ENCODE assay signal across 30 mouse cellular contexts in the genomic region with DNA sequence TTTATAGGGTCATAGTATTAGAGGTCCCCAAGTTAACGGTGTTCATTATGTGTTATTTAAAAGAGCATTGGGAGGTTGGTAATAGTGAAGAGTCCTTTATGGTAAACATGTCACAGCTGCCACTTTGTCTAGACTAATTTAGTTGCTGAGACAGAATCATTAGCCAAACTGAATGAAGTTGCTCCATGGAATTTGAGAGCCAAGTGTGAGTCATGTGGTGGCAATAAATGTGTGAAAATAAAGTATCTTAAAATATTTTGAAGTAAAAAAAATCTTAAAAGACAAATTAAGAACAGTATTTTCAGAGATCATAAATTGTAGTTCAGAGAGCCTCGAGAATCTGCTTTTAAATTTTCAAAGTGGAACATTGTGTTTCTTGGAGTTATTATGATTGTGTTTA. TPM values are rescaled to one million over a fixed set of nuclear protein-coding genes. Genes with fewer than 3 reads are reported as not detected.
A peak's percentile ranks its signal among the peaks of the same experiment; 100 is the strongest.
DNase-seq lines count a peak whose midpoint lies in the region; ATAC-seq and TF ChIP-seq lines count a peak whose summit lies in the region.
"Had no signal": no experiment of that assay in that cellular context is flagged by ENCODE, and none has a peak within 500 bp of the region (broad histone marks: within the 10 kb centered on the region; RNA-seq: fewer than 3 reads in every experiment).

No protein-coding gene starts in this region.

- H3K27me3 ChIP-seq in hindbrain, embryonic 14.5 days (ENCODE audit: control insufficient read depth, insufficient read depth, low read length), result no peaks in the 10 kb centered on the region
- peaks cover 11% of the 10 kb centered on the region for H3K27me3 ChIP-seq in hindbrain, embryonic 10.5 days (ENCODE audit: insufficient read depth, poor library complexity, severe bottlenecking)
- H3K27me3 ChIP-seq in midbrain, embryonic 10.5 days (ENCODE audit: low read depth, poor library complexity, severe bottlenecking), result peaks cover 12% of the 10 kb centered on the region
- no peaks in the 10 kb centered on the region for H3K27me3 ChIP-seq in midbrain, postnatal 0 days (ENCODE audit: insufficient read depth, low read length)
- H3K27me3 ChIP-seq: CH12.LX had no signal

- no peaks in the 10 kb centered on the region for H3K9me3 ChIP-seq in hindbrain, embryonic 14.5 days (ENCODE audit: control insufficient read depth, low read length)
- no peaks in the 10 kb centered on the region for H3K9me3 ChIP-seq in hindbrain, embryonic 10.5 days
- H3K9me3 ChIP-seq in midbrain, embryonic 10.5 days (replicated peaks), result no peaks in the 10 kb centered on the region
- H3K9me3 ChIP-seq in midbrain, postnatal 0 days (ENCODE audit: low read length), result no peaks in the 10 kb centered on the region
- H3K9me3 ChIP-seq: embryonic facial prominence, embryonic 12.5 days; limb, embryonic 12.5 days; liver, embryonic 15.5 days; neural tube, embryonic 12.5 days had no signal

- H3K4me3 ChIP-seq in hindbrain, embryonic 14.5 days (replicated peaks; ENCODE audit: low read length), result no peak overlapping the region
- H3K4me3 ChIP-seq in hindbrain, embryonic 10.5 days, result no peak overlapping the region
- peak overlapping the region; percentile 21 for H3K4me3 ChIP-seq in midbrain, embryonic 10.5 days
- no peak overlapping the region for H3K4me3 ChIP-seq in midbrain, postnatal 0 days (ENCODE audit: low read depth, low read length)
- H3K4me3 ChIP-seq: embryonic facial prominence, embryonic 12.5 days; gastrocnemius, adult 2 months; limb, embryonic 12.5 days; liver, embryonic 15.5 days; myocyte; neural tube, embryonic 12.5 days had no signal

- TF ChIP-seq CTCF in midbrain, postnatal 0 days (IDR thresholded peaks at IDR 0.05), result no peak

- DNase-seq in embryo, embryonic 11 days, result peak; percentile 10
- DNase-seq in embryo, embryonic 9.5 days (ENCODE audit: extremely low spot score), result no peak
- DNase-seq in hindbrain, embryonic 14.5 days (ENCODE audit: low spot score), result no peak
- no peak for DNase-seq in hindbrain, embryonic 10.5 days (ENCODE audit: low spot score)
- DNase-seq in midbrain, embryonic 10.5 days (ENCODE audit: low spot score), result no peak
- DNase-seq in midbrain, postnatal 0 days (ENCODE audit: low spot score), result no peak
- DNase-seq in retina, embryonic 14.5 days (ENCODE audit: low spot score), result peak; percentile 9
- DNase-seq in retina, postnatal 1 day, result no peak
- DNase-seq: adrenal gland, adult 8-10 months; cerebellum, adult 8-10 months; cerebellum, postnatal 25 days; gastrocnemius, adult 2 months; gastrocnemius, postnatal 36 days; heart, adult 18-20 months; heart, postnatal 36 days; kidney, adult 11 months; layer of hippocampus, adult 9-11 months; lung, embryonic 14.5 days; lung, postnatal 14 days; right cerebral cortex, postnatal 25 days; thymus, postnatal 14 days had no signal

- 0 out of 2 replicates have a peak, but pooled peaks cover 5% of the 10 kb centered on the region for H3K36me3 ChIP-seq in hindbrain, embryonic 14.5 days (replicated peaks; ENCODE audit: control insufficient read depth, insufficient read depth)
- H3K36me3 ChIP-seq in hindbrain, embryonic 10.5 days, result peaks cover 35% of the 10 kb centered on the region
- H3K36me3 ChIP-seq in midbrain, embryonic 10.5 days, result peaks cover 43% of the 10 kb centered on the region
- no peaks in the 10 kb centered on the region for H3K36me3 ChIP-seq in midbrain, postnatal 0 days (ENCODE audit: insufficient read depth, low read length)
- H3K36me3 ChIP-seq: liver, embryonic 15.5 days; neural tube, embryonic 12.5 days had no signal

- peaks cover 11% of the 10 kb centered on the region for H3K4me1 ChIP-seq in hindbrain, embryonic 14.5 days (replicated peaks; ENCODE audit: control insufficient read depth, insufficient read depth, low read length)
- peaks cover 33% of the 10 kb centered on the region for H3K4me1 ChIP-seq in hindbrain, embryonic 10.5 days (replicated peaks)
- peaks cover 38% of the 10 kb centered on the region for H3K4me1 ChIP-seq in midbrain, embryonic 10.5 days
- 0 out of 2 replicates have a peak, but pooled peaks cover 7% of the 10 kb centered on the region for H3K4me1 ChIP-seq in midbrain, postnatal 0 days (ENCODE audit: insufficient read depth, low read length)

- no peak for ATAC-seq in hindbrain, embryonic 14.5 days (ENCODE audit: low FRiP score)
- no peak for ATAC-seq in midbrain, postnatal 0 days (ENCODE audit: low FRiP score)
- ATAC-seq: inflammation-experienced regulatory T-cells, adult 6 months had no signal

- 54% methylated on average over 2 of the region's 2 CpGs for WGBS in hindbrain, embryonic 14.5 days
- WGBS in hindbrain, embryonic 10.5 days, result 78% methylated on average over 2 of the region's 2 CpGs
- 73% methylated on average over 2 of the region's 2 CpGs for WGBS in midbrain, embryonic 10.5 days
- WGBS in midbrain, postnatal 0 days, result 63% methylated on average over 2 of the region's 2 CpGs

- no peak overlapping the region for H3K9ac ChIP-seq in hindbrain, embryonic 14.5 days
- no peak overlapping the region for H3K9ac ChIP-seq in midbrain, postnatal 0 days (replicated peaks; ENCODE audit: low read length, poor library complexity, severe bottlenecking)
- H3K9ac ChIP-seq: embryonic facial prominence, embryonic 12.5 days; limb, embryonic 12.5 days; liver, embryonic 15.5 days; lung, embryonic 14.5 days; neural tube, embryonic 12.5 days had no signal

- no peak overlapping the region for H3K27ac ChIP-seq in hindbrain, embryonic 14.5 days
- H3K27ac ChIP-seq in hindbrain, embryonic 10.5 days, result no peak overlapping the region
- no peak overlapping the region for H3K27ac ChIP-seq in midbrain, embryonic 10.5 days (replicated peaks)
- H3K27ac ChIP-seq in midbrain, postnatal 0 days (ENCODE audit: low read depth, low read length), result no peak overlapping the region
- H3K27ac ChIP-seq: embryonic facial prominence, embryonic 12.5 days; gastrocnemius, adult 2 months; limb, embryonic 12.5 days; liver, embryonic 15.5 days; neural tube, embryonic 12.5 days had no signal

- H3K4me2 ChIP-seq in hindbrain, embryonic 14.5 days (replicated peaks), result peak overlapping the region; percentile 26; the same call in 1 of the 2 replicates
- no peak overlapping the region for H3K4me2 ChIP-seq in midbrain, postnatal 0 days (ENCODE audit: low read depth, low read length, poor library complexity, severe bottlenecking)
- H3K4me2 ChIP-seq: embryonic facial prominence, embryonic 12.5 days; heart, embryonic 11.5 days; limb, embryonic 12.5 days; liver, embryonic 15.5 days; lung, embryonic 14.5 days; neural tube, embryonic 12.5 days had no signal

RNA-seq across cellular contexts. Expression of a gene that starts 4.0 kb away (rescaled TPM):
- 27.7 and 27.9 TPM in 2 replicates for polyA plus RNA-seq in hindbrain, embryonic 14.5 days (2014; fragmentation: Nextera tagmentation; extraction: Ambion mirVana)
- polyA plus RNA-seq in hindbrain, embryonic 10.5 days (2016; fragmentation: Nextera tagmentation; extraction: Ambion mirVana), result 25.7 and 32.0 TPM in 2 replicates
- 37.6 and 42.0 TPM in 2 replicates for polyA plus RNA-seq in midbrain, embryonic 10.5 days (2016; fragmentation: Nextera tagmentation; extraction: Ambion mirVana)
- 34.0 and 36.7 TPM in 2 replicates for total RNA-seq in midbrain, postnatal 0 days (2014; rRNA removed)
- polyA plus RNA-seq in midbrain, postnatal 0 days (2015; fragmentation: Nextera tagmentation; extraction: Ambion mirVana), result 13.2 and 14.0 TPM in 2 replicates
- total RNA-seq: CH12.LX; liver, adult 2 months had no signal

Comparison
In these comparisons a context has a peak if more than half of its experiments do, and no peak if none do; other contexts are left out.
1. DNase-seq: peak in embryo, embryonic 11 days (single experiment) and retina, embryonic 14.5 days (single experiment); none in embryo, embryonic 9.5 days (single experiment), hindbrain, embryonic 14.5 days (single experiment), hindbrain, embryonic 10.5 days (single experiment), midbrain, embryonic 10.5 days (single experiment), midbrain, postnatal 0 days (single experiment) and retina, postnatal 1 day (single experiment).